Mouse (Mus musculus): ENCODE results near the gene Spns2.

The Spns2 gene

DNA sequence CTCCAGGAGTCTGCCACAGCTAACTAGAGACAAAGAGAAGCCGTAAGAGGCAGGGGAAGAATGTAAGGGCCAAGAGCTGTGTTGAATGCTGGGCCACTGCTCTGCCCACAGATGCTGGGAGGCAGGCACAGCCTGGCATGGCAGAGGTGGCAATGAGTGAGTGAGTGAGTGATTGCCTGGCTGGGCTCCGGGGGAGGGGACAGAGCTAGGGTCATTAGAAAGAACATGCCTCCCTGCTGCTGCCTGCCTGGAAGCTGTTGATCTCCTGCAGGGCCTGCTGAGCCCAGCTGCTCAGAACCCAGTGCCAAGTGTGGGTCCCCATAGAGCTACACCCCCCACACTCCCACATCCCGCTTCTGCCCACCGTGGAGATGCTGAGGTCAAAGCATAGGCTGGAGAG lies 7.7 kb upstream of the Spns2 start:
- no peak for DNase-seq

DNA sequence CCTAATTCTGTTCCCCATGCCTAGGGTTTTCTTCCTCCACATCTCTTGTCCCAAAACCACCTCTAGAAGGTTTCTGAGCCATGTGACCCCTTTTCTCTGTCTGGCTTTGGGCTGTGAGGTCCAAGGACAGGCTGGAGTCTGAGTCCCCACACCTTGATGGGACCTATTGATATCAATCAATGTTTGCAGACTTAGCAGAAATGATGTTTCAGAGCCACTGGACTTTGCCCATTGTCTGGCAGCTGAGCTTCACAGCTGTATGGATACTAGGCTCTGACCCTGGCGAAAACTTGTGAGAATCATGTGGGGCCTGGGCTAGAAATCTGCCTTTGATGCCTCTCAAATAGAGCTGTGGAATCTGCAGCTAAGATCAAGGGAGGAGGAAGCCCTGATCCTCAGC lies 7.1 kb upstream of the Spns2 start:
- no peak for DNase-seq

DNA sequence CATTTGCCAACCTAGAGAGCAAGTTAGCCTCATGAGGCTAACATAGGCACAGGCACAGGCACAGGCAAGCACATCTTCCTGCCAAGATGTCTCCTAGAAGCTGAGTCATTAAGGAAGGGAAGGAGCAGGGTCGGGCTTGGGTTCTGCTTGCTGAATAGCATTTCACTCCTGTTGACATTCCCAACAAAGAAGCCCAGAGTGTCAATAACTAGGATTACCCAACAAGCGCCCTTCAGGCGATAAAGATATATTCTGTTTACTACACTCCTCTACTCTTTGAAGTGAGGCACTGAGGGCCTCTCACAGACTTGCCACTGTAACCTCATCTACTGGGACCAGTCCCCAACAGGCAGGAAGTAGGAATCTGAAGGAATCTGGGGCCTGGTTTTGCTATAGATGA lies 6.4 kb upstream of the Spns2 start:
- no peak for DNase-seq

DNA sequence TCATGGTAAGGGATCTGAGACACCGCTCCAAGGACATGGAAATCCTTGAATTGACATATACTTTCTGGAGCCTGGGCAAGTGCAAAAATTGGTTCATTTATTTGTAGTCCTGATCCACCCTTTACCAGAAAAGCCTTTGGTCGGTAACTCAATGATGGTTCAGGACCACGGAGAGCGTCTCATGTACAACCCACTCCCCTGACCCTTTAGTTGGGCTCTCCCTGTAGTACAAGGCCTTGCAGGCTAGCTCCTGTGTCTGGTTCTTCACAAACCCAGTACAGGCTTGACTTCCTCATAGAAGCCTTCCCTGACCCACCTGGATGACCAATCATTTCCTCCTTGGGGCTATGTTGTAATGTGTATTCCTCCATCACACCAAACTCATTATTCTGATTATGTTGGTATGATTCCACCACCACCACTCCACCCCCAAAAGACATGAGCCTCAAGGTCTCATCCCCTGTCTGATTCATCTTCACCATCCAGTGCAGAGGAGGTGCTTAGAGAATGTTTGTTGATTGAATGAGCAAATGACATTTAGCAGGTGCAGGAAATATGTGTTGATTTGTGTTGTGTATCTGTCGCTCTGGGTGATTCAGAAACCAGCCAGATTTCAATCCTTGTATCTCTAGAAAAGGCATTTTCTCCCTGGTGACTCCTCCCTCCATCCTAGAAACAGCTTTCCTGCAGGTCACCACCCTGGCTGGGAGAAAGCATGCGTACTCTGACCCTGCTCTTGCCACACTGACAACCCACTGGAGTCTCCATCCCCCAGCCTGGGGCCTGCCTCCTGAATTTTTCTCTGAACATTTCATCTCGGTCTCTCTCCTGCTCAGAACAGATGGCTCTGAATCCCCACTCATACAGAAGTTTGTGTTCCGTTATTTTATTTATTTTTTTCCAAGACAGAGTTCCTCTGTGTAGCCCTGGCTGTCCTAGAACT lies 4.6 kb upstream of the Spns2 start:
- no peak for DNase-seq

DNA sequence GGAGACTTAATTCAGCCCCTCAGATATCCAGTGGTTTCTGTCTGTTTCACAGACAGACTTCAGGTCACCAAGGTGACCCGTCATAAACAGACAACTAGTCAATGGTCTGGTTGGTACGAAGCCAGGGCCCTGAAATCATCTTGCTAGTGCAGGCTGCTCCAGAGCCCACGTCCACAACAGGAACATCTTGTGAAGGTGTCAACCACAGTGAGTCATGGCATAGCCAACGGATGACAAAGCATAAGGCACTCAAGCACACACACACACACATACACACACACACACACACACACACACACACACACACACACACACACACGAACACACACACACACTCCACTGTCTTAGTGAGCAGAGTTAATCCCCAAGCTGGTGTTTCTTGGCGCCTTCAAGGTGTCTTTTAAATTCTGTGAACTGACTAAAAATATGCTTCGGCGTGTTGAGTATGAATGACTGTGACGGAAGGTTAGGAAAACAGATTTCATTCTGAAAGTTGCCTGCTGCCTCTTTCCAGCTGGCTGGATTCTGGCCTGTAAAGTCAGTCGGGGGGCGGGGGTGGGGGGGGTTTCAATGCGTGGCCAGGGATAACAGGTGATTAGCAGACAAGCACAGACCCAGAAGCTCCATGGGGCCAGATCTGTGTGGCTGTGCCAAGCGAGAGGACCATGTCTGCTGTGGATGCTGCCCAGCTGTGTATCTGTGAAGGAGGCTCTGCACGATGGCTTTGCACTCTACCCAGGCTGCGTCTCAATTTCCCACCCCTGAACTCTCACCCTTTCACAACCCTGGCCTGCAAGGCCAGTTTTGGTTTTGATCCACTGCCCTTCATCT lies 1.6 kb upstream of the Spns2 start:
- DNase-seq: no peak

DNA sequence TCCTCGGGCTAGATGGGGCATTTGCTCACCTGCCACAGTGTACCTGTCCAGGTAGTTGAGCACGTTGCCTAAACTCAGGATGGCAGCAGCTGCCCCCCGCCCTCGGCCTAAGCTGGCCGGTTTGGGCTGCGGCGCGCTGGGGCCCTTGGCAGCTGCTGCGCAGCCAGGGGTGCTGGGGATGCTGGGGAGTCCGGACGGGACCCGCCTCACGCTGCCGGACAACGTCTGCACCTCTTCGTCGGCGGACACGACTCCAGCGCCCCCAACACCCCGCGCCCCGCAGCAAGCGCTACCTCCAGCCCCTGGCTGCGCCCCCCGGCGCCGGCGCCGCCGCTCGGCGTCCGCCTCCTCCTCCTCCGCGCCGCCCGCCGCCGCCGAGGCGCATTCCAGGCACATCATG lies 307 bp downstream of the Spns2 start:
- peak; percentile 22 for DNase-seq

DNA sequence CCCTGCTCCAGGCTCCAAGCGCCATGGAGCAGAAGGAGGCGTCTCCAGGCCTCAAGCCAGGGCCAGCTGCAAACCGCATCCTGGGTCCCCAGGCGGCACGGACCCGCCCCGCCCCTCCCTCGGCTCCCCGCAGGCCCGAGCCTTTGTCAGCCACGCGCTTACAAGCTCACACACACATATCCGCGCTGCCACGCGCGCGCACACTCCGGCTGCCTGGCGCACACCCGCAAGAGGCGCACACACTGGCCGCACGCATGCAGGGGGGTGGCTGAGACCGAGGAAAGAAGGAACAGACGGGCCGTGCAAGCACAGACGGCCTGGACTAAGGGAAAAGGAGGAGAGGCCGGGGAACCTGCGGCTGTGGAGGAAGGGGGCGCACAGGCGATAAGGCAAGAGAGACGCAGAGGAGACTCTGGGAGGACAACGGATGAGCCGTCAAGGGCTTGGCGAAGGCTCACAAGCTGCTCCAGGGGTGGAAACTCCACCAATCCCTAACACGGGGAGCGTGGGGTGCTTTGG lies 892 bp downstream of the Spns2 start:
- peak; percentile 15 for DNase-seq

DNA sequence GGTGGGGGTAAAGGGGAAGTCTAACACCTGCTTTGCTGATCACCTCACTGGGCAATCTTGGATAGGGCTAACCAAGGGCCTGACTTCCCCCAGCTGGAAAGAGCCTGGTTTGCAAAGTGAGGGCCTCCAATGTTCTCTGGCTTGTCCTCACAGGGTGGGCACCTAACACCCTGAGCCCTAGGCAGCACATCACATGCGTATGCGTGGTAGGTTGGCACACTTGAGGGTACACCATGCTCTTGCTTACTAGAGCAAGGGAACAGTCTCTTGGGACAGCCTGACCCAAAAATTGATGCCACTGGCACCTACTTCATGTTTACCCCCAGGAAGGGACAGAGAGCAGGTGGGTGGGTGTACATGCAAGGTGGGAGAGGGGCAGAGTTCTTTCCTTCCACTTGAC lies 2.0 kb downstream of the Spns2 start:
- DNase-seq: no peak

DNA sequence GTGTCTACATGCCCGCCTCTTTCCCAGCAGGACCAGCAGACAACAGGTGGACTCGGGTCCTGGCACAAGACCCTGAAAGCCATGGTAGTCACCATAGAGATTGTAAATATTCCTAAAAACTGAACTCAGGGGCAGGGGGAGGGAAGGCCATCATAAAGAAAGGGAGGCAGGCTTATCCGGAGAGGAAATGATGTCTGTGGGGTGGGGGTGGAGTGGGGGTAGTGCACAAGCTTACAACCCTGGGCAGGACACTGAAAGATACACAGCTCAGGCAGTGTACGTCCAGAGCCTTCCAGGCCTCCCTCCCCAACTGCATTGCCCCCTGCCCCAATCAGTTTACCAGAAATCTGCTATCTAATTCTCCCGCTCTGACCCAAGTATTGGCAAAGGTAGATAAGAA lies 2.5 kb downstream of the Spns2 start:
- DNase-seq: no peak

DNA sequence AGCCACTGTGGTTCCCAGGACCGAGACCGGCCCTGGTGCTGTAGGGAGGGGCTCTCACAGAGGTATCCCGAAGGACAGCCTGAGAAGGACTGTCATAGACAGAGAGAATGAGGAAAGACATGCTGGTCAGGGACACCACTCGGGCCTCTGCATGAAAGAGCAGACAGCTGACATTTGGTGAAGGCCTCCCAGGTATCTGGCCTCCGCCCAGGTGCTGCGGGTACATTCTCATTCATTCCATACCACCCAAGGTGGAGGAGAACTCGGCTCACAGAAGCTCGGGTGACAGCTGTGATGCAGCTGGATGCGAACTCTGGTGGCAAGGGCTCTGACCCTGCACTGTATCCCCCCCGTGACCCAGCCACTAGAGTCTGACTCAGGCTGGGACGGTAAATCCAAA lies 3.7 kb downstream of the Spns2 start:
- DNase-seq: no peak

DNA sequence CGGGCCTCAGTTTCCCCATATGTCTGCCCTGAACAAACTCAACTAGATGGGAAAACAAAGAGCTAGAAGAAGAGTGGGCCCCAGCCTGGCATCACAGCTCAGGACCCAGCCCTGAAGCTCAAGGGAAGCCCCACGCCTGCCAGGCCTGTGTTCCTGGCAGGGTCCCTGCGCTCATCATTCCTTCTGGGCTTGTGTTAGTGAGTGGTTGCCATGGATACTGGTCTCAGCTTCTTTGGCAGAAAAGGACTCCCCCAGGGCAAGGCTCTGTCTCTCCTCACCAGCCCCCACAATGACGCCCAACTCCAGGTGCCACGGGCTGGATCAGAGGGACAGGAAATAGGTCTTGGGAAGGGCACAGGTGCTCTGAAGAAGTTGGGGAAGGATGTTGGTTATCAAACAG lies 4.5 kb downstream of the Spns2 start:
- no peak for DNase-seq

DNA sequence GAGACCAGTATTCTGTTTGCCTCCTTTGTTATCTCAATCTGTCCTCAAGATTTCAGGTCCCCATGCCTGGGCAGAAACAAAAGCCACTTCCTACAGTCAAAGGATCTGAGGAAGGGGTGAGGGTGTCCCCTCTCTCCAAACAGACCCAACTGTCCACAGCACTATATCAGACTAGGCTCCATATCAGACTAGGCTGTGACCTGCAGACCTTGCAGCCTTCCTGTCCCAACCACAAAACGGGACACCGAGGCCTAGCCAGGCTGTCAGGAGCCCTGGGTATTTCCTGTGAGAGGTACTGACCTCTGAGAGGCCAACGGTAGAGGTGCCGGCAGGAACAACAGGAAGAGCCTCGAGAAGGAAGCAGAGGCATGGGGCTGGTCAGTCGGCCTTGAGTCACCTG lies 5.2 kb downstream of the Spns2 start:
- DNase-seq: no peak

DNA sequence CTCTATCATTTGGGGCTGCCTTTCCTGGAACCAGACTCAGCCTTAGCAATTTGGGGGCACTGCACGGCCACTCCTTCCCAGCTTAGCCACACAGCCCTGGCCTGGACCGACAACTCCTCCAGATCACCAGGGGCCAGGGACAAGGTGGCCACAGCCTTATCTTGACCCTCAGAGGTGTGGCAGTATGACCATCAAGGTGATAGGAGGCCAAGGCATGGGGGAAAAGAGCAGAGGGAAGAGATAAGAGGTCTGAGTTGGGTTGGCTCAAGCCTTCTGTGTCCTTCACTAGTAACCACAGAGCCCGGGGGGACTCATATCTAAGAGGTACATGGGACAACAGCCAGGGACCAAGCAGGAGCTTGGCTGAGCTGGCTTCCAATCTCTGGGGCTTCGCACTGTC lies 7.8 kb downstream of the Spns2 start:
- no peak for DNase-seq

DNA sequence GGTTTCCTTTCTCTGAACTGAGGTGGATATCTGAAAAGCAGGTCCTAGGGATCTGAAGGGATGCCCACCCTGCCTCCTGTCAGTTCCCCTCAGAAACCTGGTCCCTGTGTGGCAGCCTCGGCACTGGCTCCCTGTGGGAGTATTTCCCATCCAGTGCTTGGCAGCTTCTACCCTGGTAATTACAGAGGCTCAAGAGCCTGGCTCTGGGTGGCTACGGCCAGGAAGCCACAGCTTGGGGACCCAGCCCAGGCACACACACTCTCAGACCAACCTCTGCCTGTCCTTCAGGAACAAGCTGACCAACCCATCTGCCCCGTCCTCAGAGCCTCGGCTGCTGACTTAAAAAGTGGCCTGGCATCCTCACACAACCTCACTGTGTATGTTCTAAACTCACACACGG lies 8.4 kb downstream of the Spns2 start:
- DNase-seq: no peak

DNA sequence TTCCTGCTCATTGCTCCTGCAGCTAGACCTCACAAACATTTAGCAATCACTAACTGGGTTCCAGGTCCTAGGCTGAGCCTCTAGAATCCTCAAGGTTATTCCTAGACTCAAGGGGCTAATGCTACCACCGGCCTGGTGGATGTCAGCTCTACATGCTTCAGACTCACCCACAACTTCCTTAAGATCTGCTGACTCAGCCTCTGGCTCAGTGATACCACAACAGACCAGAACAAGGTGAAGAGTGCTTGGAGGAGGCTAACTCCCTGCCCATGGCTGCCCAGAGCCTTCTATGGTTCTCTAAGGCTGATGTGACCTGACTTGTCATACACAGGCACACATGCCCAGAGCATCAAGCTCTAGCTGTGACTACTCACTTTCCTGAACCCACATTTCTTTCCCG lies 10.2 kb downstream of the Spns2 start:
- DNase-seq: no peak

DNA sequence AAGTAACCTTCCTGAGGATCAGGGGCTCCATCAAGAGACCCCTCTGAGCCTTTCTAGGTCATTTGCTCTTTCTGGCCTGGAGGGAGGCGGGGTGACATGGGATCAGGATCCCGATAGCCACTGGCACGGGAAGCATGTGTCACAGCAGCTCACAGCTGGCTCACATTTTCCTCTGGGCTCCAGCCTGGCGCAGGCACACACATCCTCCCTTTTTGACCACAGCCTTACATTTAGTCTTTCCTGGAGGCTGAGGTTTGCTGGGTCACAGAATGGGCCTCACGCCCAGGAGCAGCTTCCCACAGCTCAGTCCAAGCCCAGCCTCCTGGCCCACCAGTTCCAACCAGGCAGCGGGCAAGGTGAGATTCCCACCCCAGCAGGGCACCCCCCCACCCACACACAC lies 11.5 kb downstream of the Spns2 start:
- DNase-seq: no peak

DNA sequence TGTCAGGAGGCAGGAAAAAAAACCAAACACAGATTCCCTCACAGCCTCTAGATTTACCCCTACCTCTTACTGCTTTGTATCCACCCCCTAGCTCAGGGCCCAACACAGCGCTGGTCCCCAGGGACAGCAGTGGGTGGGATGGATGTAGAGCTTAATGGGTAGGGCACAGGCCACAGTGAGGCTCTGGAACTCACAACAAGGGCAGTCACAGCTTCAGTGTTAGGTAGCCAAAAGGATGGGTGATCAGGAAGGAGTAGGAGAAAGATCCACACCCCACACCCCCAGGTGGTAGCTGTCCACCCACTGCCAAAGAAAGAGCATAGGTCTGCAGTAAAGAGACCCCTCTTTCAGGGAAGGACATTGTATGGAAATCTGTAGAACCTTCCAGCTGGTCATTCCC lies 12.1 kb downstream of the Spns2 start:
- no peak for DNase-seq

DNA sequence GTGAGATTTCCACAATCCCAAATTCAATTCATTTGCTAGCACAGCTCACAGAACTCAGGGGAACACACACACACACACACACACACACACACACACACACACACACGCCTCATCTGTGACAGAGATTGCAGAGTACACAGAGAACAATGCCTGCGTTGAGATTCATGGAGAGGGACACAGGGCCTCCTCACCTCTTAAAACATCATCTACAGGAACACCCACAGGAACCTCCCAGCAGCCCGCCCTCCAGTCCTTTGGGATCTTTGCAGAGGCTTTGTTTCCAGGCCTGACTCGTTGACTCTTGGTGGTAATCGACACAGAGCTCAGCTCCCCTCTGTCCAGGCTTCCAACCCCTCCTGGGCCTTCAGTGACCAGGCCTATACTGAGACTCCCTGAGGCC lies 12.5 kb downstream of the Spns2 start:
- DNase-seq: no peak

DNA sequence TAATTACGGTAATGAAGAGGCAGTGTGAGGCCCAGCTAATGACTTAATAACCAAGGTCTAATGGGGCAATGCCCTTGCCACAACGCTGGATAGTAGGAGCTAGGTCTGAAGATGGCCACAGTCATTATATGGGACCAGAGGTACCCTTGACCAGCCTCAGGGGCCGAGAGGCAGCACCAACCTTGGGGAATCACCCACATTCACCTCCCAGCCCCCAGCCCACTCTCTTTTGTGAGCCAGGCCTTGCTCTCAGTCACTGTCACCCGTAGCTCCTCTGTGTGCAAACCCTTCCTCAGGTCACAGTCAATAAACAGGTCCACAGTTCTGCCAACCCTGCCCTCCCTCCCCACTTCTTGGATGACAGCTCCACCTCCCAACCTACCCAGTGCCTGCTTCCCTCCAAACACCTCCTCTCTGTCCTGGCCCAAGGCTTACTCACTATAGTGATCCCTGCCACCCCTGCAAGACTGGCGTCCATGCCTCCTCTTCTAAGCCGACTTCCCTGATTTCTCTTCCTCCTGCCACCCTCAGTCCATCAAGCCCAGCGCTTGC lies 13.6 kb downstream of the Spns2 start:
- no peak for DNase-seq

DNA sequence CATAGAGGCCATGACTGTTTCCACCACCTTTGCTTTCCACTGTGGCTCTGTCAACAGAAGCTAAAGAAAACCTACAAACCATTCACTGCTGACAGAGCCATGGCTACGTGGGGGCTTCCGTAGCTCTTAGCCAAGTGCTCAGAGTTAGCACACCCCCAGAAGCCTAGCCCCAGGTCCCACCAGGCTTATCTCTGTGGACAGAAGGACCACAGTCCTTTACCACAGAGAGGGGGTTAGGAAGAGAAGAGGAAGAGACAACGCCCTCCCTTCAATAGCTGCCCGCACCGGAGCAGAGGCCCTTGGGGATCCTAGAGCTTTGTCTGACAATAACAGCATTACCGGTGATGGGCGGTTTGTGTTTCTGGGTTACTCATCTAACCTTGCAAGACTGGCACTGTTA lies 14.3 kb downstream of the Spns2 start:
- no peak for DNase-seq

DNA sequence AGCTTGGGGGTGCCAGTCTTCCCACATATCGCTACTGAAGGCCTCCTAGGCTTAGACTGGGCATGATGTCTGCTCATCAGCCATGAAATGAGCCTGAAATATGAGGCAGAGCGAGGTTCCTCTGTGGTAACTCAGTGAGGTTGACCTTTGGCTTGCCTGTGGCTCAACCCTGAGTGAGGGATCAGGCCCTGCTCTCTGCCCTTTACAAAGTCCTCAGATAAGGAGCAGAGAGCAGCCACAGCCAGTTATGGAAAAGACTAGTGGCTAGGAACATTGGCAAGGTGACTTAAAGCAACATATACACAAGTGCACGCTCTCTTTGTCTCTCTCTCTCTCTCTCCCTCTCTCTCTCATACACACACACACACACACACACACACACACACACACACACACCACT lies 14.8 kb downstream of the Spns2 start:
- no peak for DNase-seq

DNA sequence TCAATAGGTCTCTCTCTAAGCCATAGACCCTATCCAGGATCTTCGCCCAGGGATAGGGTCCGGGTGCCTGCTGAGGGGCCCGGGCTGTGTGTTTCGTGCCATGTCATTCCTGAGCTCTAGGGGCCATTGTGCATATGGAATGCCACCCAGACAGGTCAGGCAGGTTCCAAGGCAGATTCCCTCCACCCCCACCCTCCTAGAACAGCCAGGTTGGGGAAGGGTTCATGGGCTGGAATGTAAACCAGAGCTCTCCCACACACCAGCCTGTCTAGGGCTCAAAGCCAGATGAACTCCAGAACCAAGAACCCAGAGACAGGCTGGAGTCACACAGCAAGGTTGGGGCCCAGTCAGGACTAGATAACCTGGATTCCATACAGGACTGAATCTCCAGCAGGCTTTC lies 16.2 kb downstream of the Spns2 start:
- no peak for DNase-seq

DNA sequence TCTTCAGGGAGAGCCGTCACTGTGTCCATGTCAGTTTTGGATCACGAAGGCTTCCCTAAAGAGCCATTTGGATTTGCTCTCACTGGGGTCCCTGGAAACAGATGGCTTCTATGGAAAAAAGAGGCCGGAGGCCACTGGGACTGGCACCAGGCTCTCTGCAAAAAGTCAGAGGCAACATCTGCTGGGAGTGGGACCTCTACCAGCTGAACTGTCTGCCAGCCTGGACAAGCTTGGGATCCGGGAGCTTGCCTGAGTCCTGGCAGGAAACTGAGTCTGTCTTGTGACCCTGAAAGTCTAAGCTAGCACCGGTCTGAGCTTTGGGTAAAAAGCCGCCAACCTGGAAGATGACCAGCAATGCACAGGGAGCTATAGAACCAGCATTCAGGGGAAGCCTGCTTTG lies 18.3 kb downstream of the Spns2 start:
- no peak for DNase-seq

DNA sequence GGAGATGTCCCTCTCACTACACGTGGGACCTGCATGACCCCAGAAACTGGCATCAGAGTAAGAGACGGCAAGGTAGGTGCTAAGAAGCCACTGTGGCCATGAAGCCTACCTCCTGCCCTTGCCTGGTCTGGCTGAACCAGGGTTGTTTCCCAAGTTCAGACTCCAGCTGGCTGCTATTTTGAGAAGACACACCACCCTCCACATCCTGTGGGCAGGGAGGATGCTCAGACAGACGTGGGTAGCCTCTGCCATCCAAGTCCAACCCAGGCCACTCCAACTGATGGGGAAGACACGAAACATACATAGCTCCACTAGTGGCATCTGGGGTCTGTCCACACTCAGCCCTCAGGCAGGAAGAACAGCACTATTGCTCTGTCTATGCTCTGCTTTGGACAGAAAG lies 19.7 kb downstream of the Spns2 start:
- no peak for DNase-seq
